Mouse (Mus musculus): Measurements from ENCODE around the gene Mettl6. TPM values are rescaled to one million over a fixed set of nuclear protein-coding genes. Genes with fewer than 3 reads are reported as not detected.
A peak's percentile ranks its signal among the peaks of the same experiment; 100 is the strongest.

Gene Mettl6
- polyA plus RNA-seq, 1 experiment: 3.3 TPM

- no peak overlapping the region for H3K4me3 ChIP-seq (ENCODE audit: low read depth, low read length)
- WGBS: 52% methylated on average over 11 of the region's 11 CpGs
- no peak overlapping the region for H3K27ac ChIP-seq (ENCODE audit: insufficient read depth, low read depth, low read length)
- no peak for TF ChIP-seq CTCF (IDR thresholded peaks at IDR 0.05; ENCODE audit: extremely low read depth, insufficient read length, insufficient replicate concordance, low read depth, low read length)
- TF ChIP-seq POLR2A (IDR thresholded peaks at IDR 0.05; ENCODE audit: low read depth, low read length): no peak
- no peaks in the 10 kb centered on the region for H3K36me3 ChIP-seq (ENCODE audit: control insufficient read depth, insufficient read depth, low read length)
- 0 out of 2 replicates have a peak, but pooled peaks cover 5% of the 10 kb centered on the region for H3K27me3 ChIP-seq (ENCODE audit: control insufficient read depth, insufficient read depth, low read length)
- H3K4me1 ChIP-seq (ENCODE audit: control insufficient read depth, insufficient read depth, insufficient read length, low read length): peaks cover 10% of the 10 kb centered on the region
Observed at GRCm38 (mm10) chr14:31439279-31439678, 55.6 kb downstream of the Mettl6 start.

DNA sequence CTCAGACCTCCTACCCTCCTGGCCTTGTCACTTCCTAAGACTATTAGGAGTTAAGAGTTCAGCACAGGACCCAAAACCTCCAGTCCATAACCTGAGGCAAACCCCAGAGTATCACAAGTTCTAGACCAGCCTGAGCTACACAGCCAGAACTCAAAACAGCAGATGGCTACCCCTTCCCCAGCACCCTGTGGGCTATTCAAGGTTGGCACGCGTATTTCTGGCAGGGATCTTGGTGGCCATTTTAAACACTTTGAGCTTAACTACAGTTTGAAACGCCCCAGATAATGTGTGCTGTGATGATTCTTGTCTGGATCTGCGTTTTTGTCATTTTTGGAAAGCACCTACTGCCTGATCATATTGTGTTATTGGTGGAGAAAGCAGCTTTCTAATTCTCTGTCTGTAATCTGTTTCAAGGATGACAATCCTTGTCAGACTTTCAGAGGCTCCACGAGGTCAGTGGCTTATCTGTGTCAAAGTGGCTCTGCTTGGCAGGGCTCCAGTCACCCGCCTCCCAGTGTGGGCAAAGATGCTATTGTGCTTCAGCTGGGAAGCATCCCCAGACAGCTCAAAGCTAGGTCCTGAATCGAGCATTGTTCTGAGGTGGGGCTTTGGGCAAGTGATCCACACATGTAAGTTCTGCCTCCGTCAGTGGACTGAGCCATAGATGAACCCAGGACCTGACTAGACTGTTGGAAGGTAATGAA, 56.9 kb downstream of the Mettl6 start:
- H3K36me3 ChIP-seq (ENCODE audit: control insufficient read depth, insufficient read depth, low read length): no peaks in the 10 kb centered on the region
- no peak overlapping the region for H3K27ac ChIP-seq (ENCODE audit: insufficient read depth, low read depth, low read length)
- TF ChIP-seq CTCF (IDR thresholded peaks at IDR 0.05; ENCODE audit: extremely low read depth, insufficient read length, insufficient replicate concordance, low read depth, low read length) (no peak), POLR2A (IDR thresholded peaks at IDR 0.05; ENCODE audit: low read depth, low read length) (no peak)
- 0 out of 2 replicates have a peak, but pooled peaks cover 5% of the 10 kb centered on the region for H3K27me3 ChIP-seq (ENCODE audit: control insufficient read depth, insufficient read depth, low read length)
- 65% methylated on average over 8 of the region's 8 CpGs for WGBS
- peaks cover 10% of the 10 kb centered on the region for H3K4me1 ChIP-seq (ENCODE audit: control insufficient read depth, insufficient read depth, insufficient read length, low read length)
- H3K4me3 ChIP-seq (ENCODE audit: low read depth, low read length): no peak overlapping the region

GRCm38 (mm10) chr14:31435930-31436693, 58.7 kb downstream of the Mettl6 start, which contains the start of gene Sh3bp5:
Gene Sh3bp5, minus strand, starts transcription at chr14:31436078.
- 7% methylated on average over 49 of the region's 49 CpGs for WGBS
- Histone ChIP-seq H3K4me1 (ENCODE audit: control insufficient read depth, insufficient read depth, insufficient read length, low read length) (peaks cover 10% of the 10 kb centered on the region), H3K4me3 (ENCODE audit: low read depth, low read length) (peak within 1 kb of the TSS; percentile 66), H3K36me3 (ENCODE audit: control insufficient read depth, insufficient read depth, low read length) (no peaks in the 10 kb centered on the region), H3K27ac (ENCODE audit: insufficient read depth, low read depth, low read length) (peak within 1 kb of the TSS; percentile 22), H3K27me3 (ENCODE audit: control insufficient read depth, insufficient read depth, low read length) (0 out of 2 replicates have a peak, but pooled peaks cover 5% of the 10 kb centered on the region)
- TF ChIP-seq CTCF (IDR thresholded peaks at IDR 0.05; ENCODE audit: extremely low read depth, insufficient read length, insufficient replicate concordance, low read depth, low read length) (peak; percentile 84), POLR2A (IDR thresholded peaks at IDR 0.05; ENCODE audit: low read depth, low read length) (0 out of 2 replicates have a peak, but pooled peaks have one; percentile 23)

DNA sequence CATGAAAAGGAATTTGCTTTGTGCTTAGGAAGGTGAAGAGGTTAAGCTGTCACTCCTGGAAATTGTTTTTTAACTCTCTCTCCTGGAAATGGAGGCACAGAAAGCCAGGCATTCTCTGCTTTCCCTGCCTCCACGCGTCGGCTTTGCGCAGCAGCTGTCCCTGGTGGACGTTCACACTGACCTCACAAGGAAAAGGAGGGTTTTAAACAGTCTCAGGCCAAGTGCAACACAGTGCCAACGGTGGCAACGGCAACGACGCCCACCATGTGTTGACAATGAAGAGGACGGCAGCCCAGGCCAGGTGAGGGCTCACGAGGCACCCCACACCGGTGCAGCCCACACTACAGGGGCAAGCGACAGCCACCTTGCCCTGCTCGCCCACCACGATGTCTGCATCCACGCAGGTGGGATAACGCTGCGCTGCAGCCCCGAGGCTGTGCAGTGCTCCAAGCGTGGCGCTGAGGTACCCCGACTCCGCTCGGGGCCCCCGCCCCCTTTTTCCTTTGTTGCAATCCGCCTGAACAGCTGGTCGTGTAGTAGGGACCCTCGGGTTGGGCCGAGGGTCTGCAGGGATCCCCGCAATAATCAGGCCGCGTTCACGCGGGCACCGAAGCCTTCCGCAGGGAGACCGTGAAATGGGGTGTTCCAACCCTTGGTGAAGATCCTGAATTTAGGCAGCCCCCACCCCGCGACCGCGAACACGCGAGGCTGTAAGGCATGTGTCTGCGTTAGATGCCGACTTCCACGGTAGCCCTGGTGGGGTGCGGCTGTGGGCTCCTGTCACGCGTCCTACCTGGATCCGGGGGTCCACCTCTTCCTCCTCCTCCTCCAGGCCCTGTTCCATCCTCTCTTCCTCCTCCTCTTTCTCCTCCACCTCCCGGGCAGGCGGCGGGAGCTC, 59.6 kb downstream of the Mettl6 start:
- no peak for TF ChIP-seq POLR2A (IDR thresholded peaks at IDR 0.05; ENCODE audit: low read depth, low read length)
- TF ChIP-seq CTCF (IDR thresholded peaks at IDR 0.05; ENCODE audit: extremely low read depth, insufficient read length, insufficient replicate concordance, low read depth, low read length): no peak
- 7% methylated on average over 53 of the region's 53 CpGs for WGBS
- Histone ChIP-seq H3K36me3 (ENCODE audit: control insufficient read depth, insufficient read depth, low read length) (no peaks in the 10 kb centered on the region), H3K27ac (ENCODE audit: insufficient read depth, low read depth, low read length) (peak overlapping the region; percentile 22), H3K4me3 (ENCODE audit: low read depth, low read length) (peak overlapping the region; percentile 66), H3K4me1 (ENCODE audit: control insufficient read depth, insufficient read depth, insufficient read length, low read length) (peaks cover 12% of the 10 kb centered on the region), H3K27me3 (ENCODE audit: control insufficient read depth, insufficient read depth, low read length) (0 out of 2 replicates have a peak, but pooled peaks cover 5% of the 10 kb centered on the region)

DNA sequence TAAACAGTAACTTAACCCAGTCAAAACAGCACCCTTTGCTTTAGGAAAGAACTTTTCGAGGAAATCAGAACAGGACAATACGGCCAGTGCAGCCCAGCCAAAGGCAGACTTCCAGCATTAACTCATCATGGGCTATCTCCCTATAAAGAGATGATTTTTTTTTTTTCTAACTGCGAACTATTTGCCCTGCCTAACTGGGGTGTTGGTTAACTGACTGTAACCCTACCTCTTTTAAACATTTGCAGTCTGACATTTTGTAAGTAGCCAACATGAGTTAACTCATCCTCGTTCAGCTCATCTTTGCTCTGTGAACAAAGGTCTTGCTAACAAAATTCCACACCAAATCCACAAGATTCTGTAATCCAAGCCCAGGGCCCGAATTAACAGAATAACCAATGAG, 60.4 kb downstream of the Mettl6 start:
- no peak for TF ChIP-seq POLR2A (IDR thresholded peaks at IDR 0.05; ENCODE audit: low read depth, low read length)
- TF ChIP-seq CTCF (IDR thresholded peaks at IDR 0.05; ENCODE audit: extremely low read depth, insufficient read length, insufficient replicate concordance, low read depth, low read length): no peak
- 71% methylated on average over 5 of the region's 5 CpGs for WGBS
- Histone ChIP-seq H3K4me1 (ENCODE audit: control insufficient read depth, insufficient read depth, insufficient read length, low read length) (peaks cover 12% of the 10 kb centered on the region), H3K4me3 (ENCODE audit: low read depth, low read length) (no peak overlapping the region), H3K36me3 (ENCODE audit: control insufficient read depth, insufficient read depth, low read length) (no peaks in the 10 kb centered on the region), H3K27me3 (ENCODE audit: control insufficient read depth, insufficient read depth, low read length) (0 out of 2 replicates have a peak, but pooled peaks cover 5% of the 10 kb centered on the region), H3K27ac (ENCODE audit: insufficient read depth, low read depth, low read length) (no peak overlapping the region)

DNA sequence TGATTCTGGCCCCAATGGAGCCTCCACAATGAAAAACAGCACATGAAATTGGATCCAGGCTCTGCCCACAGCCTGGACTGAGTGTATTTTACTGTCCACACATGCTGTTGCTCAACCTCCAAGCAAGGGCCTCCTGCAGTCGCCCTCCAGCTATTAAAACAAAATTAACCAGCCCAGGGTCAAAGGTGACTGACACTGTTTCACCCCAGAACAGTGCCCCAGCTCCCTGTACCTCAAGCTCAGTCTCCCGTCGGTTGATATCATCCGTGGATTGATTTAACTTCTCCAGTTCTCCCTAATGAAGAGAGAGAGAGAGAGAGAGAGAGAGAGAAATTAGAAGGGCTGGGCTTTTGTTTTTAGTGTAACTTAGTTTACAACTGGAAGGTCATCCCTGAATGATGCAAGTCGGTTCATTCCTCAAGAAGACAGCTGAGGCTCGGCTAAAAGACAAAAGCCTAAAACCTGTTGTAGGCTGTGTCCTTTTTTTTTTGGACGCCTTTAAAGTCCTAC, 60.9 kb downstream of the Mettl6 start:
- peak overlapping the region; percentile 27; the same call in 1 of the 2 replicates for H3K27ac ChIP-seq (ENCODE audit: insufficient read depth, low read depth, low read length)
- H3K4me3 ChIP-seq (ENCODE audit: low read depth, low read length): no peak overlapping the region
- WGBS: 54% methylated on average over 7 of the region's 7 CpGs
- no peaks in the 10 kb centered on the region for H3K36me3 ChIP-seq (ENCODE audit: control insufficient read depth, insufficient read depth, low read length)
- 0 out of 2 replicates have a peak, but pooled peaks cover 5% of the 10 kb centered on the region for H3K27me3 ChIP-seq (ENCODE audit: control insufficient read depth, insufficient read depth, low read length)
- TF ChIP-seq CTCF (IDR thresholded peaks at IDR 0.05; ENCODE audit: extremely low read depth, insufficient read length, insufficient replicate concordance, low read depth, low read length) (no peak), POLR2A (IDR thresholded peaks at IDR 0.05; ENCODE audit: low read depth, low read length) (no peak)
- peaks cover 13% of the 10 kb centered on the region for H3K4me1 ChIP-seq (ENCODE audit: control insufficient read depth, insufficient read depth, insufficient read length, low read length)
